Comparison of ENCODE assay signal across 8 mouse cellular contexts in the genomic region with DNA sequence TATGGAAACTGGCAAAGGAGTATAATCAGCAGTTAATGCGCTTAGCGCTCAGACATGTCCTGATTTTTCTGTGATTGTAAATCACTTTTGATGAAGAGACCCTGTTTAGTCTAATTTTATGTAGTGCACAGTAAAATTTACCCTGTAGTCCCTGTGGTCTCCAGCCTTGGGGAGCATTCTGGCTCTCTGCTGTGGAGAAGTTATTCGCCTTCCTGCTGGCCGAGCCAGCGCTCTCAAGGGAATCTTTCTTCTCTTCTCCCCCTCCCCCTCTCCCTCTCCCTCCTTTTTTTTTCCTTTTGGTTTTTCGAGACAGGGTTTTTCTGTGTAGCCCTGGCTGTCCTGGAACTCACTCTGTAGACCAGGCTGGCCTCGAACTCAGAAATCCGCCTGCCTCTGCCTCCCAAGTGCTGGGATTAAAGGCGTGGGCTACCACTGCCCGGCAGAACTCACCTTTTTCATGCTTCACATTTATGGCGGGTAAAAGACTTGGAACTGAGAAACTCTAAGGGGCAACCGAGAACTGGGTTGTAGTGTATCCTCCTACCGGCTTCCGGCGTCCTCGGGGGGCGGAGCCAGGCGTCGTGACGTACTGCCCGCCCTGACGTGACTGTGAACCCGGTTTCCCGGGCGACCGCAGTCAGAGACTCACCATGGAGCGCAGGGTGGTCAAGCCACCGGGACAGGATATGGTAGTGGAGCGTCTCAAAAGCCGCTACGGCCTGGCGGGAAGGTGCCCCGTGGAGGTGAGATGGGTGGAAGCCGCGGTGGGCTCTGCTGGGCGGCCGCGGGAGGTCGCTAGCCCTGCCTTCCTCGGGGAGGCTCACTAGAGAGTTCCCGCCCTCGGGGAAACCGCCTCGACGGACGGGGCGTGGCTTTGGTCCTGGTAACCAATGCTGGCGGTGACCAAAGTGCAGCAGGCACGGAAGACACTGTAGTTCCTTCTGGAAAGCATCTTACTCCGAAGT. TPM values are rescaled to one million over a fixed set of nuclear protein-coding genes. Genes with fewer than 3 reads are reported as not detected.
DNase-seq lines count a peak whose midpoint lies in the region; ATAC-seq and TF ChIP-seq lines count a peak whose summit lies in the region.

A gene (plus strand): TSS at position 629 of the 965 bp plus-strand sequence.

- peak within 1 kb of the TSS; percentile 74 for H3K4me2 ChIP-seq in forebrain, embryonic 16.5 days (ENCODE audit: low read length)
- peak within 1 kb of the TSS; percentile 77 for H3K4me2 ChIP-seq in lung, embryonic 14.5 days

- peak; percentile 64 for TF ChIP-seq CTCF in layer of hippocampus, adult 2 months (conservative IDR thresholded peaks at IDR 0.05)
- peak; percentile 60; the same call in 1 of the 2 replicates for TF ChIP-seq CTCF in lung, embryonic 14.5 days (IDR thresholded peaks at IDR 0.05; ENCODE audit: low read depth)
- TF ChIP-seq CTCF in olfactory bulb, adult 2 months (IDR thresholded peaks at IDR 0.05; ENCODE audit: insufficient read depth, low read depth, low read length): peak; percentile 58; the same call in 1 of the 2 replicates
- peak; percentile 86 for TF ChIP-seq CTCF in thymus, adult 2 months (IDR thresholded peaks at IDR 0.05; ENCODE audit: borderline replicate concordance, control insufficient read depth, extremely low read depth, insufficient read depth, low read length, poor library complexity)

- peak; percentile 99 for ATAC-seq in forebrain, embryonic 16.5 days
- peak; percentile 99 for ATAC-seq in lung, embryonic 14.5 days (ENCODE audit: insufficient read depth)

- H3K9me3 ChIP-seq in ES-E14 (ENCODE audit: control insufficient read depth, insufficient read depth, low read depth, low read length): no peaks in the 10 kb centered on the region
- no peaks in the 10 kb centered on the region for H3K9me3 ChIP-seq in forebrain, embryonic 16.5 days (ENCODE audit: control insufficient read depth, low read length)
- H3K9me3 ChIP-seq in lung, embryonic 14.5 days (ENCODE audit: low read depth, low read length): no peaks in the 10 kb centered on the region

- peaks cover 0 to 3% of the 10 kb centered on the region in 2 experiments; a peak in 2 of 4 replicates for H3K4me1 ChIP-seq in ES-E14 (ENCODE audit: control insufficient read depth in 2 of 2, insufficient read depth in 2 of 2, low read length in 2 of 2, poor library complexity in 1 of 2)
- peaks cover 11% of the 10 kb centered on the region for H3K4me1 ChIP-seq in forebrain, embryonic 16.5 days (replicated peaks; ENCODE audit: control insufficient read depth, insufficient read depth, low read length)
- H3K4me1 ChIP-seq in lung, embryonic 14.5 days (ENCODE audit: insufficient read depth): no peaks in the 10 kb centered on the region
- no peaks in the 10 kb centered on the region for H3K4me1 ChIP-seq in olfactory bulb, adult 2 months (ENCODE audit: control insufficient read depth, insufficient read depth, low read length)
- H3K4me1 ChIP-seq in thymus, adult 2 months (replicated peaks; ENCODE audit: control insufficient read depth, insufficient read depth, low read length): no peaks in the 10 kb centered on the region

- peak within 1 kb of the TSS; percentile 73 to 80 for H3K4me3 ChIP-seq in ES-E14 (ENCODE audit: insufficient read depth in 1 of 2, low read depth in 1 of 2, low read length in 2 of 2, poor library complexity in 1 of 2, severe bottlenecking in 1 of 2)
- H3K4me3 ChIP-seq in forebrain, embryonic 16.5 days (replicated peaks; ENCODE audit: low read length): peak within 1 kb of the TSS; percentile 95
- H3K4me3 ChIP-seq in layer of hippocampus, adult 2 months: peak within 1 kb of the TSS; percentile 60
- peak within 1 kb of the TSS; percentile 65 for H3K4me3 ChIP-seq in lung, embryonic 14.5 days (ENCODE audit: low read depth, low read length)
- peak within 1 kb of the TSS; percentile 66 for H3K4me3 ChIP-seq in olfactory bulb, adult 2 months (ENCODE audit: insufficient read depth, low read depth, low read length)
- H3K4me3 ChIP-seq in thymus, adult 2 months (ENCODE audit: control insufficient read depth, insufficient read depth, low read length): peak within 1 kb of the TSS; percentile 74

- no peaks in the 10 kb centered on the region for H3K27me3 ChIP-seq in forebrain, embryonic 16.5 days (replicated peaks; ENCODE audit: control insufficient read depth, insufficient read depth, low read length)
- H3K27me3 ChIP-seq in lung, embryonic 14.5 days (ENCODE audit: insufficient read depth, low read length): no peaks in the 10 kb centered on the region
- no peaks in the 10 kb centered on the region for H3K27me3 ChIP-seq in thymus, adult 2 months (ENCODE audit: control insufficient read depth, insufficient read depth, low read length)

- 1% methylated on average over 50 of the region's 50 CpGs for WGBS in forebrain, embryonic 16.5 days
- 2% methylated on average over 50 of the region's 50 CpGs for WGBS in lung, embryonic 14.5 days
- 2% methylated on average over 50 of the region's 50 CpGs for WGBS in olfactory bulb, adult 2 months
- WGBS in thymus, adult 2 months: 2% methylated on average over 50 of the region's 50 CpGs

- intact Hi-C loops in heart, postnatal 36 days (cut with DNase I): loop anchor here (5.0 kb wide), 2 partner anchors 50 to 135 kb away; a partner anchor contains a TSS

- H3K9ac ChIP-seq in ES-E14 (ENCODE audit: insufficient read depth, low read depth, low read length, poor library complexity, severe bottlenecking): peak within 1 kb of the TSS; percentile 90
- H3K9ac ChIP-seq in forebrain, embryonic 16.5 days (replicated peaks; ENCODE audit: low read depth, low read length): peak within 1 kb of the TSS; percentile 77
- peak within 1 kb of the TSS; percentile 69 for H3K9ac ChIP-seq in lung, embryonic 14.5 days

- in situ Hi-C loops in ES-E14 (cut with MboI; ENCODE audit: low sequenced_read_pairs in 2 of 2, unreplicated experiment in 2 of 2): loop anchor here in 1 of 2 experiments (25.0 kb wide), 1 partner anchor 985 kb away; no protein-coding TSS in a partner anchor

- DNase-seq in ES-E14 (ENCODE audit: low read depth, low spot score): peak; percentile 85
- peak; percentile 82 for DNase-seq in cerebellum, adult 11-12 months
- peak; percentile 95 to 97 for DNase-seq in heart, postnatal 36 days
- peak; percentile 92 to 94 for DNase-seq in layer of hippocampus, adult 2 months (ENCODE audit: low spot score in 2 of 2)
- DNase-seq in lung, embryonic 14.5 days: peak; percentile 97
- peak; percentile 95 for DNase-seq in thymus, adult 2 months

- no peak for TF ChIP-seq POLR2A in olfactory bulb, adult 2 months (IDR thresholded peaks at IDR 0.05; ENCODE audit: insufficient read depth, low read depth, low read length)
- peak; percentile 68; the same call in 1 of the 2 replicates for TF ChIP-seq POLR2A in thymus, adult 2 months (IDR thresholded peaks at IDR 0.05; ENCODE audit: control insufficient read depth, extremely low read depth, insufficient read depth, low read length, poor library complexity)

- peak within 1 kb of the TSS; percentile 89 for H3K27ac ChIP-seq in ES-E14 (ENCODE audit: insufficient read depth, low read depth, low read length, poor library complexity, severe bottlenecking)
- peak within 1 kb of the TSS; percentile 84 for H3K27ac ChIP-seq in forebrain, embryonic 16.5 days (ENCODE audit: low read length)
- peak within 1 kb of the TSS; percentile 93 for H3K27ac ChIP-seq in layer of hippocampus, adult 2 months
- peak within 1 kb of the TSS; percentile 90 for H3K27ac ChIP-seq in lung, embryonic 14.5 days (ENCODE audit: low read depth)
- H3K27ac ChIP-seq in olfactory bulb, adult 2 months (ENCODE audit: insufficient read depth, low read depth, low read length): peak within 1 kb of the TSS; percentile 71
- H3K27ac ChIP-seq in thymus, adult 2 months (ENCODE audit: control insufficient read depth, insufficient read depth, low read length): peak within 1 kb of the TSS; percentile 68

- peaks cover 3% of the 10 kb centered on the region for H3K36me3 ChIP-seq in ES-E14 (ENCODE audit: control insufficient read depth, insufficient read depth, low read length, poor library complexity, severe bottlenecking)
- peaks cover 9% of the 10 kb centered on the region for H3K36me3 ChIP-seq in forebrain, embryonic 16.5 days (ENCODE audit: control insufficient read depth, insufficient read depth)
- H3K36me3 ChIP-seq in lung, embryonic 14.5 days (ENCODE audit: insufficient read depth): peaks cover 27% of the 10 kb centered on the region
- peaks cover 17% of the 10 kb centered on the region for H3K36me3 ChIP-seq in thymus, adult 2 months (ENCODE audit: control insufficient read depth, insufficient read depth, low read length)

TF ChIP-seq in ES-E14, 5 proteins besides CTCF, POLR2A, EP300 and RAD21:
- TF ChIP-seq ZC3H11A (IDR thresholded peaks at IDR 0.05; ENCODE audit: borderline replicate concordance, low read depth, low read length) (no peak), HCFC1 (IDR thresholded peaks at IDR 0.05; ENCODE audit: borderline replicate concordance, insufficient read depth, low read length) (peak; percentile 18; the same call in 1 of the 2 replicates)
TF ChIP-seq in ES-E14: peak in this region for 1.

RNA-seq across cellular contexts. Expression of the gene that starts here (rescaled TPM):
- total RNA-seq in ES-E14 (2012; rRNA removed): 6.6 and 8.0 TPM in 2 replicates
- polyA plus RNA-seq in forebrain, embryonic 16.5 days (2015; fragmentation: Nextera tagmentation; extraction: Ambion mirVana): 11.4 and 11.5 TPM in 2 replicates
- under 1 TPM; 0.80 to 0.92 TPM for total RNA-seq in heart, postnatal 36 days (2021)
- total RNA-seq in layer of hippocampus, adult 2 months (2021): 1 to 10 TPM; 4.2 to 5.1 TPM
- polyA plus RNA-seq in lung, embryonic 14.5 days (2014; fragmentation: Nextera tagmentation; extraction: Ambion mirVana): 10.0 and 11.4 TPM in 2 replicates
- polyA plus RNA-seq in olfactory bulb, adult 2 months (2012; ENCODE audit: insufficient read depth, insufficient read length, low replicate concordance, missing spikeins): not detected in 2 replicates
- polyA plus RNA-seq in thymus, adult 2 months (2012; rRNA removed): 1.1 and 1.2 TPM in 2 replicates

Comparison
In these comparisons a context has a peak if more than half of its experiments do, and no peak if none do; other contexts are left out.
1. Peak in every context shown above with its lines: DNase-seq, ATAC-seq, H3K4me3 ChIP-seq and H3K27ac ChIP-seq.
2. Peak in DNase-seq in heart, postnatal 36 days; RNA of the gene not detected or under 1 TPM.